Mouse (Mus musculus): ENCODE data around the gene Srr. TPM values are rescaled to one million over a fixed set of nuclear protein-coding genes. Genes with fewer than 3 reads are reported as not detected.

Srr gene
- total RNA-seq, 1 experiment from 2014 or later: 5.2 TPM

- no peak for ATAC-seq (ENCODE audit: extremely low read depth, insufficient number of reproducible peaks, low FRiP score, poor library complexity, severe bottlenecking)
Observed at GRCm38 (mm10) chr11:74909978-74910377, 15.8 kb downstream of the Srr start.

- ATAC-seq (ENCODE audit: extremely low read depth, insufficient number of reproducible peaks, low FRiP score, poor library complexity, severe bottlenecking): no peak
Observed at GRCm38 (mm10) chr11:74908618-74909399, 16.9 kb downstream of the Srr start.

GRCm38 (mm10) chr11:74907850-74908249 is 17.9 kb downstream of the Srr start:
- ATAC-seq (ENCODE audit: extremely low read depth, insufficient number of reproducible peaks, low FRiP score, poor library complexity, severe bottlenecking): no peak

GRCm38 (mm10) chr11:74902416-74902815 is 23.3 kb downstream of the Srr start:
- ATAC-seq (ENCODE audit: extremely low read depth, insufficient number of reproducible peaks, low FRiP score, poor library complexity, severe bottlenecking): no peak

- ATAC-seq (ENCODE audit: extremely low read depth, insufficient number of reproducible peaks, low FRiP score, poor library complexity, severe bottlenecking): no peak
Observed at GRCm38 (mm10) chr11:74901555-74901954, 24.2 kb downstream of the Srr start.

- no peak for ATAC-seq (ENCODE audit: extremely low read depth, insufficient number of reproducible peaks, low FRiP score, poor library complexity, severe bottlenecking)
Observed at GRCm38 (mm10) chr11:74898517-74898827, 27.3 kb downstream of the Srr start.

GRCm38 (mm10) chr11:74897678-74898516 is 27.9 kb downstream of the Srr start, which contains the start of gene Tsr1:
Tsr1 (plus strand) TSS chr11:74898071.
- peak; percentile 88 for ATAC-seq (ENCODE audit: extremely low read depth, insufficient number of reproducible peaks, low FRiP score, poor library complexity, severe bottlenecking)

GRCm38 (mm10) chr11:74896901-74897677 is 28.7 kb downstream of the Srr start, which contains the start of gene Sgsm2:
Sgsm2 (minus strand) TSS chr11:74897060.
- ATAC-seq (ENCODE audit: extremely low read depth, insufficient number of reproducible peaks, low FRiP score, poor library complexity, severe bottlenecking): no peak

- no peak for ATAC-seq (ENCODE audit: extremely low read depth, insufficient number of reproducible peaks, low FRiP score, poor library complexity, severe bottlenecking)
Observed at GRCm38 (mm10) chr11:74895980-74896900, 29.5 kb downstream of the Srr start.

GRCm38 (mm10) chr11:74894619-74895018 is 31.1 kb downstream of the Srr start:
- no peak for ATAC-seq (ENCODE audit: extremely low read depth, insufficient number of reproducible peaks, low FRiP score, poor library complexity, severe bottlenecking)

- ATAC-seq (ENCODE audit: extremely low read depth, insufficient number of reproducible peaks, low FRiP score, poor library complexity, severe bottlenecking): no peak
Observed at GRCm38 (mm10) chr11:74883098-74883497, 42.6 kb downstream of the Srr start.

- no peak for ATAC-seq (ENCODE audit: extremely low read depth, insufficient number of reproducible peaks, low FRiP score, poor library complexity, severe bottlenecking)
Observed at GRCm38 (mm10) chr11:74881979-74882378, 43.8 kb downstream of the Srr start.

GRCm38 (mm10) chr11:74880999-74881398 is 44.7 kb downstream of the Srr start:
- ATAC-seq (ENCODE audit: extremely low read depth, insufficient number of reproducible peaks, low FRiP score, poor library complexity, severe bottlenecking): no peak

- no peak for ATAC-seq (ENCODE audit: extremely low read depth, insufficient number of reproducible peaks, low FRiP score, poor library complexity, severe bottlenecking)
Observed at GRCm38 (mm10) chr11:74876801-74877200, 48.9 kb downstream of the Srr start.

GRCm38 (mm10) chr11:74874630-74875029 is 51.1 kb downstream of the Srr start:
- ATAC-seq (ENCODE audit: extremely low read depth, insufficient number of reproducible peaks, low FRiP score, poor library complexity, severe bottlenecking): no peak

GRCm38 (mm10) chr11:74870991-74871622 is 54.6 kb downstream of the Srr start:
- ATAC-seq (ENCODE audit: extremely low read depth, insufficient number of reproducible peaks, low FRiP score, poor library complexity, severe bottlenecking): no peak

GRCm38 (mm10) chr11:74870544-74870943 is 55.2 kb downstream of the Srr start:
- no peak for ATAC-seq (ENCODE audit: extremely low read depth, insufficient number of reproducible peaks, low FRiP score, poor library complexity, severe bottlenecking)

GRCm38 (mm10) chr11:74869603-74870002 is 56.1 kb downstream of the Srr start:
- ATAC-seq (ENCODE audit: extremely low read depth, insufficient number of reproducible peaks, low FRiP score, poor library complexity, severe bottlenecking): no peak

Data from neutrophil, adult 5-6 weeks (primary cell).